Mouse (Mus musculus) liver, embryonic 11.5 days (tissue): Measurements from ENCODE around the gene Mto1. TPM values are rescaled to one million over a fixed set of nuclear protein-coding genes. Genes with fewer than 3 reads are reported as not detected.
A peak's percentile ranks its signal among the peaks of the same experiment; 100 is the strongest.

ENCODE experiments used
- ATAC-seq: fragments of 200-750 bp; cut with Nextera tagmentation; replicated peaks from 2 replicates; pipeline ENCODE4 v1.8.0; 2017; ENCODE audit warnings: moderate number of reproducible peaks, mild to moderate bottlenecking, moderate TSS enrichment, moderate library complexity; ENCODE audit not compliant: low FRiP score
- DNase-seq: peaks from one replicate; pipeline ENCODE4 v3.0.0-alpha.2; 2017; ENCODE audit warnings: low spot score
- H3K27ac ChIP-seq: fragments of 300-500 bp; sonication (generic); 2 replicates; pipeline ENCODE4 v1.5.1; 2014; ENCODE audit warnings: mild to moderate bottlenecking, low read depth, low read length, control low read depth
- H3K27me3 ChIP-seq: fragments of 300-500 bp; sonication (generic); replicated peaks from 2 replicates; pipeline ENCODE4 v1.6.1; 2014; ENCODE audit warnings: low read length, mixed read lengths; ENCODE audit not compliant: control insufficient read depth, insufficient read depth
- H3K36me3 ChIP-seq: fragments of 300-500 bp; sonication (generic); 2 replicates; pipeline ENCODE4 v1.6.1; 2014; ENCODE audit warnings: mild to moderate bottlenecking, low read length, moderate library complexity, mixed read lengths; ENCODE audit not compliant: control insufficient read depth, insufficient read depth
- H3K4me1 ChIP-seq: fragments of 300-500 bp; sonication (generic); replicated peaks from 2 replicates; pipeline ENCODE4 v1.6.1; 2014; ENCODE audit warnings: low read length, mixed read lengths; ENCODE audit not compliant: control insufficient read depth, insufficient read depth
- H3K4me2 ChIP-seq: fragments of 300-500 bp; sonication (generic); 2 replicates; pipeline ENCODE4 v1.6.1; 2014; ENCODE audit warnings: mild to moderate bottlenecking, control low read depth, moderate library complexity
- H3K4me3 ChIP-seq: fragments of 300-500 bp; sonication (generic); 2 replicates; pipeline ENCODE4 v1.5.1; 2014; ENCODE audit warnings: low read depth, low read length, control low read depth
- H3K9ac ChIP-seq: fragments of 300-500 bp; sonication (generic); 2 replicates; pipeline ENCODE4 v1.6.1; 2014; ENCODE audit warnings: low read depth, low read length, control low read depth
- H3K9me3 ChIP-seq: fragments of 300-500 bp; sonication (generic); 2 replicates; pipeline ENCODE4 v1.6.1; 2016; ENCODE audit warnings: low read length, inconsistent platforms, mixed read lengths; ENCODE audit not compliant: control insufficient read depth
- WGBS: fragments of 180-500 bp; shearing (Covaris S2); extraction: QIAGEN DNeasy Blood & Tissue Kit; methylation state at CpG from one replicate; pipeline ENCODE4 v1.1.7; 2014; 5-methylcytosine and 5-hydroxymethylcytosine counted together
- polyA plus RNA-seq: library from polyadenylated mRNA; unstranded; fragments of >200 nt; fragmentation: Nextera tagmentation; extraction: Ambion mirVana; gene quantifications from 2 replicates; pipeline ENCODE4 v1.2.1, GENCODE M21; 2014

Gene Mto1
- 43.0 and 44.4 TPM in 2 replicates for polyA plus RNA-seq

- H3K9ac ChIP-seq, result peak within 1 kb of the TSS; percentile 97
- peak within 1 kb of the TSS; percentile 99 for H3K4me3 ChIP-seq
- peaks cover 29% of the 10 kb centered on the region for H3K27me3 ChIP-seq
- peaks cover 10% of the 10 kb centered on the region for H3K4me1 ChIP-seq
- H3K9me3 ChIP-seq, result no peaks in the 10 kb centered on the region
- peak within 1 kb of the TSS; percentile 90 for H3K4me2 ChIP-seq
- DNase-seq, result peak; percentile 91
- WGBS, result under 1% methylated on average over 96 of the region's 96 CpGs
- ATAC-seq, result peak; percentile 91
- peak within 1 kb of the TSS; percentile 87 for H3K27ac ChIP-seq
- H3K36me3 ChIP-seq, result peaks cover 7% of the 10 kb centered on the region; the same call in 1 of the 2 replicates
Measured at GRCm38 (mm10) chr9:78447973-78448873, at the start of gene Mto1, which contains the start of gene Gm17324. Gene Mto1 (plus strand): TSS chr9:78448208. Gene Gm17324 (minus strand): TSS chr9:78448786.

- H3K27ac ChIP-seq, result no peak overlapping the region
- H3K36me3 ChIP-seq, result no peaks in the 10 kb centered on the region
- DNase-seq, result no peak
- 79% methylated on average over 5 of the region's 5 CpGs for WGBS
- no peak for ATAC-seq
- peaks cover 29% of the 10 kb centered on the region for H3K27me3 ChIP-seq
- no peak overlapping the region for H3K4me3 ChIP-seq
- H3K4me1 ChIP-seq, result peaks cover 5% of the 10 kb centered on the region; the same call in 1 of the 2 replicates
- H3K4me2 ChIP-seq, result no peak overlapping the region
- no peak overlapping the region for H3K9ac ChIP-seq
- H3K9me3 ChIP-seq, result no peaks in the 10 kb centered on the region
Measured at GRCm38 (mm10) chr9:78400570-78400969, 47.4 kb upstream of the Mto1 start.

GRCm38 (mm10) chr9:78401596-78401995 lies 46.4 kb upstream of the Mto1 start:
- 87% methylated on average over 7 of the region's 7 CpGs for WGBS

GRCm38 (mm10) chr9:78427362-78427781 lies 20.6 kb upstream of the Mto1 start:
- Histone ChIP-seq H3K9me3 (no peaks in the 10 kb centered on the region), H3K36me3 (no peaks in the 10 kb centered on the region), H3K27me3 (no peaks in the 10 kb centered on the region), H3K4me3 (peak overlapping the region; percentile 39), H3K4me1 (peaks cover 5% of the 10 kb centered on the region), H3K9ac (peak overlapping the region; percentile 54), H3K27ac (no peak overlapping the region), H3K4me2 (peak overlapping the region; percentile 59)
- WGBS, result 14% methylated on average over 27 of the region's 27 CpGs
- DNase-seq, result peak; percentile 48
- ATAC-seq, result peak; percentile 75

More at GRCm38 (mm10) chr9:78401596-78401995, 46.4 kb upstream of the Mto1 start:
- Histone ChIP-seq H3K36me3 (no peaks in the 10 kb centered on the region), H3K27me3 (peaks cover 19% of the 10 kb centered on the region), H3K27ac (no peak overlapping the region), H3K9ac (no peak overlapping the region), H3K9me3 (no peaks in the 10 kb centered on the region), H3K4me2 (no peak overlapping the region), H3K4me3 (no peak overlapping the region), H3K4me1 (no peaks in the 10 kb centered on the region)
- ATAC-seq (no peak), DNase-seq (no peak)

- Histone ChIP-seq H3K9ac (peak overlapping the region; percentile 54), H3K36me3 (no peaks in the 10 kb centered on the region), H3K27ac (no peak overlapping the region), H3K27me3 (no peaks in the 10 kb centered on the region), H3K4me1 (peaks cover 5% of the 10 kb centered on the region), H3K4me3 (peak overlapping the region; percentile 39), H3K4me2 (peak overlapping the region; percentile 59), H3K9me3 (no peaks in the 10 kb centered on the region)
- DNase-seq, result no peak
- ATAC-seq, result peak; percentile 44
- 41% methylated on average over 6 of the region's 6 CpGs for WGBS
Measured at GRCm38 (mm10) chr9:78428185-78428584, 19.8 kb upstream of the Mto1 start.

GRCm38 (mm10) chr9:78428870-78429432 lies 19.1 kb upstream of the Mto1 start:
- no peak overlapping the region for H3K9ac ChIP-seq
- H3K27ac ChIP-seq, result no peak overlapping the region
- DNase-seq (no peak), ATAC-seq (no peak)
- H3K4me2 ChIP-seq, result no peak overlapping the region
- H3K27me3 ChIP-seq, result no peaks in the 10 kb centered on the region
- H3K4me3 ChIP-seq, result no peak overlapping the region
- peaks cover 5% of the 10 kb centered on the region for H3K4me1 ChIP-seq
- WGBS, result 81% methylated on average over 4 of the region's 4 CpGs
- no peaks in the 10 kb centered on the region for H3K36me3 ChIP-seq
- H3K9me3 ChIP-seq, result no peaks in the 10 kb centered on the region

- H3K4me2 ChIP-seq, result no peak overlapping the region
- no peak for DNase-seq
- no peaks in the 10 kb centered on the region for H3K27me3 ChIP-seq
- H3K27ac ChIP-seq, result no peak overlapping the region
- H3K9ac ChIP-seq, result no peak overlapping the region
- no peaks in the 10 kb centered on the region for H3K36me3 ChIP-seq
- ATAC-seq, result no peak
- peaks cover 5% of the 10 kb centered on the region for H3K4me1 ChIP-seq
- no peaks in the 10 kb centered on the region for H3K9me3 ChIP-seq
- WGBS, result 71% methylated on average over 2 of the region's 2 CpGs
- no peak overlapping the region for H3K4me3 ChIP-seq
Measured at GRCm38 (mm10) chr9:78429551-78429950, 18.5 kb upstream of the Mto1 start.

GRCm38 (mm10) chr9:78430486-78430885 lies 17.5 kb upstream of the Mto1 start:
- no peaks in the 10 kb centered on the region for H3K9me3 ChIP-seq
- ATAC-seq (no peak), DNase-seq (no peak)
- H3K4me2 ChIP-seq, result no peak overlapping the region
- H3K27me3 ChIP-seq, result no peaks in the 10 kb centered on the region
- 69% methylated on average over 6 of the region's 6 CpGs for WGBS
- H3K27ac ChIP-seq, result no peak overlapping the region
- no peaks in the 10 kb centered on the region for H3K36me3 ChIP-seq
- H3K4me3 ChIP-seq, result no peak overlapping the region
- H3K4me1 ChIP-seq, result peaks cover 5% of the 10 kb centered on the region
- no peak overlapping the region for H3K9ac ChIP-seq
